Mouse (Mus musculus): ENCODE data around the gene Gm21983. TPM values are rescaled to one million over a fixed set of nuclear protein-coding genes. Genes with fewer than 3 reads are reported as not detected.
A peak's percentile ranks its signal among the peaks of the same experiment; 100 is the strongest.

Gene Gm21983
- total RNA-seq, 2 experiments from 2014 or later, result 0.18 TPM; not detected in 1

- DNase-seq, result no peak
- H3K4me3 ChIP-seq, result no peak overlapping the region
- peak overlapping the region; percentile 100 for H3K27ac ChIP-seq
- intact Hi-C loops (cut with DNase I), result loop anchor here (5.0 kb wide), 1 partner anchor 36 kb away; no protein-coding TSS in a partner anchor
- no peak for TF ChIP-seq CTCF (IDR thresholded peaks at IDR 0.05)
Measured at GRCm38 (mm10) chr7:27198779-27199178, 17.9 kb upstream of the Gm21983 start.

DNA sequence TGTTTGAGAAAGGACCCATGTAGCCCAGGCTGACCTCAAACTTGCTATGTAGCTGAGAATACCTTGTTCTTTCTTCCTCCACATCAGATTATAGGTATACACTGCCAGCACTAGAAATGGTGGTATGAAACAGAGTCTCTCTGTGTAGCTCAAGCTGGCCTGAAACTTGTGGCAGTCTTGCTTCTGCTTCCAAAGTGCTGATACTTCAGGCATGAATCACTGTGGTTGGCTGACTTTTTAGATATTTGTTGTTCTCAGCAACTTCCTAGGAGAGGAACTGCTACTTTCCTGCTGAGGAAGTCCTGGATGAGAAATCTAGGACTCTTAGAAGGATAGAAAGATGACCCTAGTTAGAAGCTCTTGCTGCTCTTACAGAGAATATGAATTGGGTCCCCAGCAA is 17.5 kb upstream of the Gm21983 start:
- DNase-seq, result no peak
- intact Hi-C loops (cut with DNase I), result loop anchor here (5.0 kb wide), 1 partner anchor 36 kb away; no protein-coding TSS in a partner anchor
- H3K27ac ChIP-seq, result peak overlapping the region; percentile 100; the same call in 1 of the 2 replicates
- no peak overlapping the region for H3K4me3 ChIP-seq
- no peak for TF ChIP-seq CTCF (IDR thresholded peaks at IDR 0.05)

DNA sequence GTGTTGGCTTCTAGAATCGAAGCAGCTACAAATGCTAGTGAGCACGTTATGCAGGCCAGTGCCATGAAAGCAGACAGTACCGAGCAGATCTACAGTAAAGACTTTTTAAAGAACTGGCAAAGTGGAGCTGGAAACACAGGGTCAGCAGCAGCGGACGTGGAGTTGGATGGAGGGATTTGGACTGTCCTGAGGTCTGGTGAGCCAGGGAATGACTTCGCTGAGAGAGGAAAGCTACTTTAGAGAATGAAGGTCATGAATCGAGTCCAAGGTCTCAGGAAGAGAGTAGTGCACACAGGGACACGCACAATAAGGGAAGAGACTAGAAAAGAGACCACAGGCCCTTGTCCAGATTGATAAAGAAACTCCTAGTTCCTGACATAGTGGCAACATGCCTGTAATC is 16.7 kb upstream of the Gm21983 start:
- intact Hi-C loops (cut with DNase I), result loop anchor here (2.0 to 5.0 kb wide), 2 partner anchors 31 to 35 kb away; partner anchors contain the start of gene Itpkc
- Histone ChIP-seq H3K27ac (peak overlapping the region; percentile 100), H3K4me3 (no peak overlapping the region)
- no peak for DNase-seq
- no peak for TF ChIP-seq CTCF (IDR thresholded peaks at IDR 0.05)

DNA sequence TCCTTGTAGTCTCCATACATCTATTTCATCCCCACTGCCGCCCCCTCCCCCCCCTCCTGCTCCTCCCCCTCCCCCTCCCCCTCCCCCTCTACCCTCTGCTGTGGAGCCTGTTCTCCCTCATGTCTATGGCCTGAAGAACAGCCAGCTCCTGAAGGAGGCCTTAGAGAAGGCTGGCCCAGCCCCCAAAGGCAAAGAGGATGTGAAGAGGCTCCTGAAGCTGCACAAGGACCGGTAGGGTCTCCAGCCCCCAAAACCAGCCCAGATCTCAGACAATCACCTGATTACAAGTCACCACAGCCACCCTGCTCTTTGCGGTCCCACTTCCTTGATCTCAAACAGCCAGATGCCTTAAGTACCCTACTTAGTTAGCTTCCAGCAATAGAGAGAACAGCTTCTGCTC is 16.2 kb upstream of the Gm21983 start:
- no peak overlapping the region; the same call in 1 of the 2 replicates for H3K4me3 ChIP-seq
- TF ChIP-seq CTCF (IDR thresholded peaks at IDR 0.05), result no peak
- intact Hi-C loops (cut with DNase I), result loop anchor here (2.0 to 5.0 kb wide), 2 partner anchors 32 to 35 kb away; partner anchors contain the start of gene Itpkc
- no peak for DNase-seq
- H3K27ac ChIP-seq, result peak overlapping the region; percentile 100

DNA sequence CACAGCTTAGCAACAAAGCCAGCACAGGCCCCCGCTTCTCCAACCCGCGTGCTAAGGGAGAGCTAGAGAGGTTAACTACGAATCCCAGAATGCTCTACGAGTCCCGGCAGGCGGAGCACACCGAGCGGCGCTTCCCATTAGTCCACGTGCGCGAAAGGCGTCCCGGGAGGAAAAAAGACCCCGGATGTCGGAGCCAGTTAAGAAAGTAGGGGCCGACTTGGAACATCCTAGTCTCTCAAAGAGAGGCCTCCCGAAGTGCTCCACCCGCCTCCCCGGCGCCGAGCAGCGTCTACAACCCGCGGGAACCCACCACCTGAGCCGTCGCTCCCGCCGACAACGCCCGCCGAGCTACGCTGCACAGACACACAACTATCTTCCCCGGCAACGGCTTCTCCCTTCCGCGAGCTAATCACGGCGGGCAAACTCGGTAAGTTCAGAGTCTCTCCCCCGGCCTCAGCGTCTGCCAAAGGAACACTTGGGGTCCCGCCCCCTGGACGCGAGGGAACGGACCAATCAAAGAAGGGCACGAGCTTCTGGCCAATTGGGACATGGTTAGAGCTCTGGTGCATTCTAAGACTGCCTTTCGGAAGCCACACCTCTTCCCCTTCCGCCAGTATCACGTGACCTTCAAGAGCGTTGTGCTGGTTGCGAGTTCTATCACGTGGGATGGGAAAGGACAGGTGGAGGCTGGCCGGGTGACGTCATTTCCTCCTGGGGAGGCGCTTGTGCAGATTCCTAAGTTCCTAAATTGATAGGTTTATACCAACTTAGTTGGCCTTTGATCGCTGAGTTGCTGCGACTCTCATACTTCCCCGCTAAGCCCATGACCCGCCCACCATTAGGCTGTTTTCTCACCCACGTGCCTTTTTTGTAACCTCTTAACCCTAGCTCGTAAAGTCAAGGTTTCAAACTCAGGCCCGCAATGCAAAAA is 15.1 kb upstream of the Gm21983 start, which contains the start of the genes BC024978 and Snrpa:
Gene BC024978 (plus strand): TSS at position 101 of the 931 bp plus-strand sequence.
Gene Snrpa (minus strand): TSS at position 591 of the 931 bp plus-strand sequence.
- Histone ChIP-seq H3K4me3 (peak within 1 kb of the TSS; percentile 99), H3K27ac (peak within 1 kb of the TSS; percentile 100)
- DNase-seq, result peak; percentile 97
- intact Hi-C loops (cut with DNase I), result loop anchor here (1.0 to 5.0 kb wide), 3 partner anchors 17 to 34 kb away; partner anchors contain the start of gene Itpkc
- TF ChIP-seq CTCF (IDR thresholded peaks at IDR 0.05), result no peak

DNA sequence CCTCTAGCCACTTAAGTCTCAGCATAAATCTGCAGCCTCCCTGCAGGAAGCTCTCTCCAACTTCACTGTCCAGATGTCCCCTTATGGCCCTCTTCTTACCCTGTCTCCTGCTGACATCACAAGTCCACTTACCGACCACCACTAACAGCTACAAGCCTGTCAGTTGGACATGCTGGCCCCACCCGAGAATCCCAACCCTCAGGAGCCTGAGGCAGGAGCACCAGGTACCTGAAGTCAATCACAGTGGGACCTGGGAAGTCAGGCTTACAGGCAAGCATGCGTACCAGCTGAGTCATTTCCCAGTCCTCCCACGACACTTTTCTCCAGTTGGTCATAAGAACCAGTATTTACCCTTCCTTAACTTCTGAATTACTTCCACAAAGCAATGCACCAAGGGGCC is 12.8 kb upstream of the Gm21983 start:
- Histone ChIP-seq H3K27ac (no peak overlapping the region), H3K4me3 (no peak overlapping the region)
- TF ChIP-seq CTCF (IDR thresholded peaks at IDR 0.05), result no peak
- DNase-seq, result no peak
- intact Hi-C loops (cut with DNase I), result no loop called here

- TF ChIP-seq CTCF (IDR thresholded peaks at IDR 0.05), result no peak
- no peak for DNase-seq
- intact Hi-C loops (cut with DNase I), result no loop called here
- no peak overlapping the region for H3K4me3 ChIP-seq
- H3K27ac ChIP-seq, result no peak overlapping the region
Measured at GRCm38 (mm10) chr7:27192434-27192833, 11.5 kb upstream of the Gm21983 start.

- DNase-seq, result no peak
- intact Hi-C loops (cut with DNase I), result no loop called here
- H3K27ac ChIP-seq, result no peak overlapping the region
- TF ChIP-seq CTCF (IDR thresholded peaks at IDR 0.05), result peak; percentile 35
- no peak overlapping the region for H3K4me3 ChIP-seq
Measured at GRCm38 (mm10) chr7:27189271-27189931, 8.5 kb upstream of the Gm21983 start.

DNA sequence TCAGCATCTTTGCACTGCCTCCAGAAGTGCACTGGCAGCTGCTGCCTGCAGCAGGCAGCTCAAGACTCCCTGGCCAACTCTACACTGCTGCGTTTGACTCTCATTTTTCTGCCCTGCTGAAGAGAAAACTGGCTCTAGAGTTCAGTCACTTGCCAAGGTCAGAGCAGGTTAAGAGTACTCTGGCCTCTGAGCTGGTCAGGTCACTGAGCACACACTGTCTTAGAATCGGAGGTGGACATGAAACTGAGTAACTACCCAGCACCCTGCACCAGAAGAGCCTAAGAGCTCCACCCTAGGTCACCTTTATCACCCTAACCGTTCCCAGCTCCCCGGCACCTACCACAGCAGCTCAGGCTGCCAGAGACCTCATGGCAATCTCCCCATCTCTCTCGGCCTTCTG is 5.1 kb upstream of the Gm21983 start:
- DNase-seq, result no peak
- no peak for TF ChIP-seq CTCF (IDR thresholded peaks at IDR 0.05)
- Histone ChIP-seq H3K27ac (peak overlapping the region; percentile 3), H3K4me3 (no peak overlapping the region)
- intact Hi-C loops (cut with DNase I), result no loop called here

DNA sequence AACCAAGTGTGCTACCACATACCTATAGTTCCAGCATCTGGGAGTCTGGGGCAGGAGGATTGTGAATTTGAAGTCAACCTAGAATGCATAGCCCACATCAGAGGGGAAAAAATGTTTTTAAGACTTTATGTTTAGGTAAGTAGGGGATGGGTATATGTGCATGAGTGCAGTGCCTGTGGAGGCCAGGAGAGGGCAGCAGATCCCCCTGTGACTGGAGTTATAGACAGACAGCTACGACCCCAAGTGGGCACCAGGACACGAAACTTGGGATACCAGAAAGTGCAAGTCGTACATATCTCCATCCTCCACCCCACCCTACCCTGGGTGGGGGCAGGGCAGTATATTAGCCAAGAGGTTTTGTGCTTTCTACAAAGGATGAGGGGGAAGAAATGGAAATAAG is 4.1 kb upstream of the Gm21983 start:
- TF ChIP-seq CTCF (IDR thresholded peaks at IDR 0.05), result peak; percentile 68
- no peak overlapping the region for H3K27ac ChIP-seq
- intact Hi-C loops (cut with DNase I), result no loop called here
- no peak overlapping the region for H3K4me3 ChIP-seq
- no peak for DNase-seq

DNA sequence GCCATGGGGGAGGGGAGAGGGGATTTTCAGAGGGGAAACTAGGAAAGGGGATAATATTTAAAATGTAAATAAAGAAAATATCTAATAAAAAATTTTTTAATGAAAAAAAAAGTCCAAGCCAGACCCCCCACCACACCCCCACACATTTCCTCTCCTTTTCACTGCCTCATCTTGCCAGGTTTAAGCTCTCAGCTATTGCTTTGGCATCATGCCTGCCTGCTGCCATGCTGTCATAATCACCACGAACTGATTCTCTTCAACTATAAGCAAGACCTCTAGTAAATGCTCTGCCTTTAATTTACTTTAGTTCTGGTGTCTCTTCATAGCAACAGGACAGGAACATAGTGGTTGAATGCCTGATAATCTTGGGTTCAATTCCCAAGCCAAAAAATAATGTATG is 1.6 kb upstream of the Gm21983 start:
- intact Hi-C loops (cut with DNase I), result no loop called here
- DNase-seq, result no peak
- TF ChIP-seq CTCF (IDR thresholded peaks at IDR 0.05), result no peak
- Histone ChIP-seq H3K4me3 (no peak overlapping the region), H3K27ac (no peak overlapping the region)

GRCm38 (mm10) chr7:27180036-27180435 is 850 bp downstream of the Gm21983 start:
- Histone ChIP-seq H3K27ac (peak overlapping the region; percentile 94), H3K4me3 (peak overlapping the region; percentile 89)
- TF ChIP-seq CTCF (IDR thresholded peaks at IDR 0.05), result no peak
- intact Hi-C loops (cut with DNase I), result no loop called here
- DNase-seq, result peak; percentile 72
